Mouse (Mus musculus): Measurements from ENCODE around the gene Il3.

DNA sequence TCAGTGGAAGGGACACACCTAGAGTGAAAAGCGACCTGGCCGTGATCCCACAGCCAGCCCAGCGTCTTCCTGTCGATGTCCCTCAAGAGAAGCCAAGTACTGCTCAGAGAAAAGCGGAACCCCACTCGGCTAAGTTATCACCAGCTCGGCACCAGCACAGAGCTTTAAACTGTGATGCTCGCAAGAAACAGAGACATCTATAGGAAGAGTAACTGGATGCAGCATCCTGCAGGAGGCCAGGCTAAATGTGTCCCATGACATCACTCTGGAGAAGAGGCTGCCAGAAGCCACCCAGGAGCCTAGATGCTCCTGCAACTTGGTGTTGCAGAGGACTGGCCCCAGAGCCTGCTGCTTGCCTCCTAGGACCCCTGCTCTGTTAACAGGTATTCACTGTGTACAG lies 34.9 kb upstream of the Il3 start:
- TF ChIP-seq CTCF (IDR thresholded peaks at IDR 0.05; ENCODE audit: insufficient read depth, low read depth, low read length) (no peak), POLR2A (IDR thresholded peaks at IDR 0.05; ENCODE audit: insufficient read depth, low read depth, low read length) (no peak)

Measured in olfactory bulb, adult 2 months (tissue).